Mouse (Mus musculus) urinary bladder, postnatal 10 days (tissue): ENCODE measurements at regions not wholly inside any gene's neighbourhood (a gene's known extent, or its start where the extent isn't known, plus 50 kb on each side); places are given as distances from the start of the nearest gene placed in this dataset.
A peak's percentile ranks its signal among the peaks of the same experiment; 100 is the strongest.

ENCODE experiments used
- DNase-seq: peaks from one replicate; pipeline ENCODE4 v3.0.0; 2022; ENCODE audit warnings: low spot score

DNA sequence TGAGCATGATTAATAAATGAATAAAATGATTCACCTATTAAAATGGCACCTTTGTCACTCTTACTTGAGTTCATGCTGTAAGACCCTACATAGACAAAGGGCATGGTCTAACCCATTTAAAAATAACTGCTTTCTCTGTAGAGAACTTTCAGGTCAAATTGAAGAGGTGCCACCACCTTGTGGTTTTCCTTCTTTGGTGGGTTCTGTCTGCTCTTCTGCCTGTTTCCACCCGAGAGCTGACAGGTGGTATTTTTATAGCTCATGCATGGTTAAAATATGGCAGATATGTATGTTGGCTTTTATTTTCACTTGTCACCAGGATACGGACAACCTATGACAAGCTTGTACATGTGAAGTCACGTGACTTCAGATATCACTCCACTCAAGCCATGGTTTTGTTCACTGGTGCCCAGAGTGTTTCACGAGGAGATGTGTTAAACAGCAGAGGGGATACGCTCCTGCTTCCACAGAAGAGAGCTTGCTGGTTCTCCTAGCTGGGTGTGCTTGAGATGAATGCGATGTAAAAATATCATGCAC is 794.3 kb upstream of the Car8 start:
- no peak for DNase-seq

DNA sequence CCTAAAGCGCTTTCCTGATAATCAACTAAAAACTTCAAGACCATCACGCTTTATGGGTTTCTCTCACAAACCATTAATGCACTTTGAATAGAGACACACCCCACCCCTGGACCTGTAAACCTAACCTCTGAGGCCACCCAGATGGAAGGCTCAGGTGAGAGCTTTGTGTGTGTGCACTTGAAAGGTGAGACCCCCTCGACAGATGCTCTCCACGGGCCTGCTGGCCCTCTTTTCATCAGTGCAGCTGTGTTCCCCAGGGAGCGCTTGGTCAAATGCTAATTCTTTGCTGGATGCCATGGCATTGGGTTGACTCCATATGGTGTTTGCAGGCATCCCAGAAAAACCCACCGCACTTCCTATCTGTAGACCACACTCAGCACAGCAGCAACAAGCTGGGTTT is 792.8 kb upstream of the Car8 start:
- no peak for DNase-seq

GRCm38 (mm10) chr4:9028946-9029345 is 790.1 kb upstream of the Car8 start:
- DNase-seq, result no peak

DNA sequence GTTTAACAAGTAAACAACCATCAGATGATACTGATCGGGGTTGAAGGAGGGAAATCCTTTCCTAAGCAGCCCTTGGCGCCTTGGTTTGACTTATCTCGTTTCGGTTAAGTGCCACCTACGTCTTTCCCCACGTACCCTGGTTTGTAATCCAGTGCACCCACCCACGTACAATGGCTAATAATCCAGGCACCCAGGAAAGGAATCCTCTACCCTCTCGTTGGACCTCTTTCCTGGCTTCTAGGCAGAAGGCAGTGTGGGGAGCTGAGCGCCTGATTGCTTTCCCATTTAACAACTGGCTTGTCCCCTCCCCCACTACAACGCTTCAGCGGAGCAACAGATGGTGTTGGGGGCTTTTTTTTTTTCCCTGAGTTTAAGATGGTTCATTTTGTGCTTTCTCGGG is 789.6 kb upstream of the Car8 start:
- DNase-seq, result no peak

- peak; percentile 62 for DNase-seq
These were observed 789.1 kb upstream of the Car8 start for GRCm38 (mm10) chr4:9027798-9028404.

GRCm38 (mm10) chr4:9027383-9027782 is 788.5 kb upstream of the Car8 start:
- DNase-seq, result no peak

- no peak for DNase-seq
These were observed 788.0 kb upstream of the Car8 start for GRCm38 (mm10) chr4:9026841-9027240.

DNA sequence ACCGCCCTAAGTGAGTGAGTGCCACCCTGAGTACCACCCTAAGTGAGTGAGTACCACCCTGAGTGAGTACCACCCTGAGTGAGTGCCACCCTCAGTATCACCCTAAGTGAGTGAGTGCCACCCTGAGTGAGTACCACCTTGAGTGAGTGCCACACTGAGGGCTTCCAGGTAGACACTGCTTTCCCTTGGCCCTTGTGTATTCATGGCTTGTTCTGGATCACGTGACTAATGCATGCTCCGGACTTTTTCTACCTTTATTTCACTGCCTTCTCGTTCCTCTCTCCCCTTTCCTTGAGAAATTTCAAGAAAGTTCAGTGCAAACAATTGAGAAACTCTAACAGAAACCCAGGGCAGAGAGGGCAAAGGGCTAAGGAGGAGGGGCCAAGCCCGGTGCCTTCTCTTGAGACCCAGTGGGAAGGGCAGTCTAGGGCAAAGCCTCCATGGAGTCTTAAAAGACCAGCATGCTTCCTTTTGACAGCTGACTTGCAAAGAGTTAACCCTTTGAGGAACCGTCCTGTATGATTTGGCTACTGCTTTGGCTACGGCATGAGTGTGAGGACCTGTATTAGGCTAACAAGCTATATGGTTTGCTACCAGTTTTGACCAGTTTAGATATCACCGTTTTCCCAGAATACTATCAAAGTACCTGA is 787.1 kb upstream of the Car8 start:
- DNase-seq, result no peak

DNA sequence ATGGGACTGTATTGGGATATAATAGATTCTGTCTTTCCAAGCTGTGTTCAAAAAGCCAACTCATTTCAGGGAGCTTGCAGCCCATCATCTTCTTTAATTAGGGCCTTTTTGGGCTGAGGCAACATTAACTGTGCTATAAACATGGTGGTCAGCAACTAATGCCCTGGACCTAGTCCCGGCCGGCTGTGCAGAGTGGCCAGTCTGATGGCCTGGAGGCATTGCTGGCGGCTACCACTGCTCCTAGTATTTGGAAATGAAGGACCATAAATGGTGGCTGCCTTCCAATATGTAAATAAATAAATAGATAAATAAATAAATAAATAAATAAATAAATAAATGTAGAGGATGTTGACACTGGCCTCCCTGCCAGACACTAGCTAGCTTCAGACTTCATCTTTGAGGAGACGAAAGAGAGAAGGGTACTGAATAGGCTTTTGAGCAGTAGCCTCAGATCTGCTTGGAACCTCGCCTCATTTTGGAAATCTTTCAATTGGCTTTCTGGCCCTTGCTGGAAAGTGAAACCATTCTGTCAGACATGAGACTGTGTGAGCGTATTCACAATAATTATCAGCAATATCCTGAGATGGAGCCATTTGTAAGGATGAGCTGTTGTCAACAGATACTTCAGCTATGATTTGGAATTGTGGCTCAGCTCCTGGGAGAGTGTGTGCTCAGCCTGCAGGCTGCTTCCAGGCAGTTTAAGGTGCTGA is 785.5 kb upstream of the Car8 start:
- no peak for DNase-seq

DNA sequence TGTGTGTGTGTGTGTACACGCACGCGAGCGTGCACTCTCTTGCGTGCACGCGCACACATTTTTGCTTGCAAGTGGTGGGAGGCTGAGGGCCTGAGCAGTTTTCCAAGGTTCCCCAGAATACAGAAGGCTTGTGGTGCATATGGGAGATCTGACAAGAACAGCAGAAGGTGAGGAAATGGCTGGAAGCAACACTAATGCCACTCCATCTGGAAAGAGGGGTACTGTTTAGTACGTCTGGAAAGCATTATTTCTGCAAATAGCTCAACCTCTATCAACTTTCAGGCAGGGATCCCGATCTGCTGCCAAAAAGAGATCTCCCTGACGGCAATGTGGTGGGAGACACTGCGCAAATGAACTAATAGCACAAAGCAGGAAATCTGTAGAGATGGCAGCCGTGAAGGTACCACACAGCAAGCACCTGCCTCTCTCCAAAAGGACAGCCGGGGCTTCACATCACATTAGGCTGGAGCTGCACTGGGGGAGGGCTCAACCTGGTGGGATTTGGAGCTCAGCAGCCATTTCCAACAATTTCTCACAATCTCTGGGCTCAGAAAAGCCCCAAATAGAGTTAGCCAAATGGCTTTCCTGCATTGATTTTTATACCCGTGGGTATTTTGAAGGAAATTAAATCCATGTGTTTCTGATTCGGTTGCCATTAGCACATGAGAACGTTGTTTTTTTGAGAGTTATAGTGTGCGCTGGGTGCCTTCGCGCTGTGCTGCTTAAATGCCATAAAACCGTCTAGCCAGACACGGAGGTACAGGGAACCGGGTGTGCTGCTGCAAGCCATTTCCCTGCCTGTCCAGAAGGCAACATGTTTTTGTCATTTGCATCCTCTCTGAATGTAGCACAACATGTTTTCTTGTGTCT is 780.6 kb upstream of the Car8 start:
- DNase-seq, result no peak

GRCm38 (mm10) chr4:9018236-9018635 is 779.4 kb upstream of the Car8 start:
- DNase-seq, result no peak

- DNase-seq, result no peak
These were observed 777.7 kb upstream of the Car8 start for GRCm38 (mm10) chr4:9016504-9017040.

- no peak for DNase-seq
These were observed 777.0 kb upstream of the Car8 start for GRCm38 (mm10) chr4:9015528-9016503.

GRCm38 (mm10) chr4:9014986-9015385 is 776.1 kb upstream of the Car8 start:
- no peak for DNase-seq

DNA sequence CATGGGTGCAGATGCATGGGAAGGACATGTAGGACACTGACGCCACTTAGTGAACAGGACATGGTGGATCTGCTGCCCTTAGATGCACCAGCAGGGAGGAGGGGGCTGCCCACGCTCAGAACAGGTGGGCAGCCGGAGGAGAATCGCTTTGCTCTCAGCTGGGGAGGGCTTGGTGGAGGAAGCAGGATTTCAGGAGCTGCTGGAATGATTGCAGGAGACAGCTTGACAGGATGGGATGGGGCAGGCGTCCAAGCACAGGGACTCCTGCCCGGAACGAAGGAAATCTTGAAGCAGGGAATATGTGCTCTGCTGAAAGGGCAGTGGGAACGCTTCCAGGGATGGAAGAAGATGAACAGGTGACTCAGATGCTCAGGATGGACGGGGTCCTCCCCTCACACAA is 773.9 kb upstream of the Car8 start:
- no peak for DNase-seq

DNA sequence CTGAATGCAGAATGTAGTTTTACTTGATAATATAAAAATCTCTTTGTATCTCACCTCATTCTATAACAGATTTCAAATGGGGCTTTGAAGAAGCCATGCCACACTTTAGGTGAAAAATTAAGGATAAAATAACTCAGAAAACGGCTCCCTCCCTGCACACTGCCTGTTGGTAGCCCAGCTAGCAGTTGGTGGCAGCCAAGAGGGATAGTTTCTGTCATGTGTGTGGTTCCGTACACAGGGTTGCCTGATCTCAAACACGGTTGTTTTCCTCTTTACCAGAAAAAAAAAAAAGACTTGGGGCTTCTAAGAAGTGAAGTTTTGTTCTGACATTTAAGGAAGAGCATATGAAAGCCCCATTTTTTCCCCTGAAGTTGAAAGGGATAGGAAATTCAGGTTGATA is 773.1 kb upstream of the Car8 start:
- no peak for DNase-seq

DNA sequence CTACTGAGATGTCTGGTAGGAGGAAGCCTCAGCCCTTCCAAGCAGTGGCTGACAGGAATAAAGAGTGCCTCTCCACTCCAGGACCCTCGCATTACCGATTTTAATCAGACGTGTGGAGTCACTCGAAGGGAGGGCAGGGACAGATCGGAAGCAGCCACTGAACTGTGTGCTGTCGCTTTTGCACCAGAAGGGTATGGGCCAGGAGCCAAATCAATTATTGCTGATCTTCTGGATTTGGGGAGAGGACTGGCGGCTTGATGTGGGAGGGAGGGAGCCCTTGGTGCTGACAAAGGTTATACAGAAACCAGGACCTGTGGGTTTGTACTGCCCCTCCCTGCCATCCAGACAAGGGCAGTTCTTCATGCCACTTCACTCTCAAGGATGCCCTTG is 772.3 kb upstream of the Car8 start:
- no peak for DNase-seq

GRCm38 (mm10) chr4:9010381-9011128 is 771.7 kb upstream of the Car8 start:
- no peak for DNase-seq

DNA sequence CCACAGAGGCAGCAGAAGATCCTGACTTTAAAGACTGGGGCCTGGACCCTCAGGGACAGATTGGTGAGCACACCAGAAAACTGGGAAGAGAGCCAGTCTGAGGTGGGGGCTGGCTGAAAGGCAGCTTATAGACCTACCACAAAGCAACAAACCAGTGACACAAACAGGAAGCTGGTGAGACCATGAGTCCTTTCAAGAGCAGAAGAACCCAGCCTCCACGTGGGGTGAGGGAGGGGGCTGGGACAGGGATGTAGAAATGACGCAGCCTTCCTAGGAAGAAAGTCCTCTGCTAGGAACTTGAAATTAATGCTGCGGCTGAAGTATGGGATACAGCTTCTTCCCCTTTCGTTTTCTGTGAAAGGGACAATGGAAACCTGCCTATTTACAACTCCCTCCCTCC is 770.8 kb upstream of the Car8 start:
- DNase-seq, result no peak
